Mouse (Mus musculus): Measurements from ENCODE around the gene Hspa4l. TPM values are rescaled to one million over a fixed set of nuclear protein-coding genes. Genes with fewer than 3 reads are reported as not detected.

Hspa4l gene
- 84.3 and 85.8 TPM in 2 replicates for total RNA-seq (2015; ENCODE audit: low replicate concordance)
- total RNA-seq (2017; ENCODE audit: low replicate concordance) = 58.1 and 152 TPM in 2 replicates

DNA sequence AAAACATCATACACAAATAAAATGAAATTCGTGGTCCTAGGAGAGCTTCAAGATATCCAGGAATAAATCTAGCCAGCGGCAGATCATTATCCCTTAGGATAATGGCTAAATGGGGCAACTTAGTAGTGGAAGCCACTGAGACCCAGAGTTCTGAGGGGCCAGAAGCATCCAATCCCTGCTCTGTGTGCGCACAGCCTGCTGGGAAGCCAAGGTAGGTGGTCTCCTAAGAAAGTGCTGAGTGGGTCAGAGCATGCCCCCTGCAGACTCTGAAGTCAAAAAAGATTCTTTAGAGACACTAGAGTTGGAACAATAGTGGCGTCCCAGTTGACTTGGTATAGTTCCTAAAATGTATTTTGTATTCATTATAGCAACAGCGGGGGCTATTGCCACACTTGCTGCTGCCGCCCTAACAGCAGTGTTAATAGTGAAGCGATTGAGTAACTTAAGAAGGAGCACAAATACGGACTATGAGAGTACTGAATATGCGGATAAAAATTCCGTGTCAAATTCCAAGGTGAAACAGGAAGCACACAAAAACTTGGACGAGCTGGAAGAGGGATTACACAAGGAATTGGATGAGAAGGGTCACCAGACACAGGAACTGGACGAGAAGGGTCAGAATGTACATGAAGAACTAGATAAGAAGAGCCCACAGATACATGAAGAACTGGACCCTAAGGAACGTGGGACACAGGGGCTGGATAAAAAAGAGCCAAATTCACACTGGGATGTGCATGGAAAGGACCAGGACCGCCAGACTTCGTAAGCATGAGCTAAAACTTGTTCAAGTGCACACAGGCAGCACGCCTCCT, at the start of gene Hspa4l:
Hspa4l (plus strand) TSS at position 472 of the 812 bp plus-strand sequence.
- no peak for ATAC-seq (replicated peaks; ENCODE audit: low FRiP score, poor library complexity, severe bottlenecking)

DNA sequence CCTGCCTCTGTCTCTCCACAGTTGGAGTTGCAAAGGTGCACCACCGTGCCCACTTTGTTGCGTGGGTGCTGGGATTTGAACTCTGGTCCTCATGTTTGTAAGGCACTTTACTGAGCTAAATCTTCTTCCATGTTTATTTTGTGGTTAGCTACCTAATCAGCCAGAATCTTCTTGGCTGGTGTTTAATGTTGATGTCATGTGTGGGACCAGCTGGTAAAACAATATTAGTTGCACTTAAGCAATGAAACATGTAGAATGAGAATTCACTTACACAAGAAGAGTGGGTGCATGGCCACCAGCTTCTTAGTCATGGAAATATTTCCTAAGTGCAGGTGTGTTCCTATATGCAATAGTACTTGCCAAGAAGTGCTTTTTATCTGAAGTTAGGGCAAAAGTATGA, 49.1 kb upstream of the Hspa4l start:
- ATAC-seq (replicated peaks; ENCODE audit: low FRiP score, poor library complexity, severe bottlenecking) = no peak

DNA sequence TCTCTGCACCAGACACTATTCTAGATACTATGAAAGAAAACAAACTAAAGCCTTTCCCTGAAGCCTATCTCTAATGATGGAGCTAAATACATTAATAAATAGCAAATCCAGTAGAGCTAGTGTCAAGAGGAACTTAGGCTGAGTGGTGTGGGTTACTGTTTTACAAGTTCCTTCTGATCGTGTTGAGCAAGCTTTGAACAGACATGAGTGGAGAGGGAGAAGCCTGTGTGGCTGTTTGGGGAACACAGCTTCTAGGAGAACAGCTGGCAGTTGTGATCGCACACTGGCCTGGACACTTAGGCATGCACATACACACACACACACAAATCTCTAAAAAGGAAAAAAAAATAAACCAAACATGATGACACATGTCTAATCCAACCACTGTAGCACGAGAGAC, 45.5 kb upstream of the Hspa4l start:
- ATAC-seq (replicated peaks; ENCODE audit: low FRiP score, poor library complexity, severe bottlenecking) = no peak

DNA sequence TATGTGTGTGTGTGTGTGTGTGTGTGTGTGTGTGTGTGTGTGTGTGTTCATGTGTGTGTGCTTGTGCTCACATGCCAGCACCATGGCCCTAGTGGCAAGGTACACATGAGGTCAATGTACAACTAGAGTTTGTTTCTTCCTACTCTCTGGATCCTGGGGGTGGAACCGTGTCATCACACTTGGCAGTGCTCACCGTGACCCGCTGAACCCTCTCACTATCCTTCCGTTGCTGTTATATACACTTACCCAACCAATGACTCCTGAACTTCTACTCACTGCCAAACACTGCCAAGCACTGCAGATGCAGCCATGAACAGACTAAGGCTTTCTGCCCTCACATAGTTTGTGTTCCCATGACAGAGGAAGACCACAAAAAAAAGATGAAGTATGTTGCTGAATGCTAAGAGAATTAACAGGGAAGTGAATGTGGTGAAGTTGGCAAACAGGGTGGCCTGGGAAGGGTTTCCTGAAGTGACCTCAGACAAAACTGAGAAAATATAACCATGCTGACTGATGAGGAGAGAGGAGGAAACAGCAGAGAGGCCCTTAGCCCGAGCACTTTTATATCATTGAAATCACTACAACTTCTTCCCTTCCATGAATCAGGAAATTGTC, 39.4 kb upstream of the Hspa4l start:
- no peak for ATAC-seq (replicated peaks; ENCODE audit: low FRiP score, poor library complexity, severe bottlenecking)

DNA sequence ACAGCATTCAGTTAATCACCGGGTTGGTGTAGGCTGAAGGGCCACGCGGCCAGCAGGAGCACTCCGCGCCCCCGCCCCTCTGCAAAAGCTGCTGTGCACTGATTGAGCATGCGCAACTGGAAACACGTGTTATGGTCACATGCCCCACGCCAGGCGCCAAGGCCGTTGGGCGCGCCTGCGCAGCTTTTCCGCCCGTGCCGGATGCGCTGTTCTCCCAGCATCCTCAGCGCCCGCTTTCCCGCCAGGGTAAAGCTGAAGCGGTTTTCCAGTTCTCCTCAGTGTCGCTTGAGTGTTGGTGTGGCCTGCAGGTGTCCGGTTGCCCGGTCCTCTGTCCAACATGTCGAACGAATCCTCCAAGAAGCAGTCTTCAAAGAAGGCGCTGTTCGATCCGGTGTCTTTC, 35.6 kb upstream of the Hspa4l start, which contains the start of gene Slc25a31:
Slc25a31 (plus strand) TSS at position 201 of the 400 bp plus-strand sequence.
- no peak for ATAC-seq (replicated peaks; ENCODE audit: low FRiP score, poor library complexity, severe bottlenecking)

DNA sequence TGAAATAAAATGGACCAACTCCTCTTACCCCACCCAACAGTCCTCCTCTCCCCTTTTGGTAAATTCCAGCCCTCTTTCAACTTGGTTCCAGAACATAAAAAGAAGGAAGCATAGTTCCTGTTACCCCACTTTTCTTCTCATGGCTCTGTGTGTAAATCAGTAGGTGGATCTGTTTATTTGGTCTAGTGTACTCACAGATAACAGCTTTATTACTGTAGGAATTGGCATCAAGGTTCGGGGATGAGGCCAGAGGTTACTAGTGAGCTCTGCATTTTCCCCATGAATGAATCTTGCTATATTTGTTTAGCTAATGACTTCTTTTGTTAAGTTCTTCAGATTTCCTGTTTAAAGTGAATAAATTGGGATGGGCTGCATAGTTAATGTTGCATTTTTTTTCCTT, 28.2 kb upstream of the Hspa4l start:
- no peak for ATAC-seq (replicated peaks; ENCODE audit: low FRiP score, poor library complexity, severe bottlenecking)

DNA sequence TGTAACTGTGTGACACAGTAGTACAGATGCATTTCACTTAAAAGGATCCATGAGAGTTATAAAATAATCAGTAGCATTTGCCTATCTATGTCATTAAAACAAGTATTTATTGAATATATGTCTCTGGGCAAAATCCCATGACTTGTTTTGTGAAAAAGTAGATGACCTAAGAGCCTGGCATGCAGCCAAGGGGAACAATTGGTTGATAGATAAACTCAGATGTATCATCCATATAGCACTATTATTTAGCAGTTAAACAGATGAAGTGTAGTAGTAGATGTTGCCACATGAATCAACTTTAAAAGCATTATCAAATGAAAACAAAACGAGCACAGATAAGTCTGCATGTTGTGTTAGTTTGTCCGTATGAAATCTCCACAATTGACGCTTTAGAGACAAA, 25.3 kb upstream of the Hspa4l start:
- ATAC-seq (replicated peaks; ENCODE audit: low FRiP score, poor library complexity, severe bottlenecking) = no peak

DNA sequence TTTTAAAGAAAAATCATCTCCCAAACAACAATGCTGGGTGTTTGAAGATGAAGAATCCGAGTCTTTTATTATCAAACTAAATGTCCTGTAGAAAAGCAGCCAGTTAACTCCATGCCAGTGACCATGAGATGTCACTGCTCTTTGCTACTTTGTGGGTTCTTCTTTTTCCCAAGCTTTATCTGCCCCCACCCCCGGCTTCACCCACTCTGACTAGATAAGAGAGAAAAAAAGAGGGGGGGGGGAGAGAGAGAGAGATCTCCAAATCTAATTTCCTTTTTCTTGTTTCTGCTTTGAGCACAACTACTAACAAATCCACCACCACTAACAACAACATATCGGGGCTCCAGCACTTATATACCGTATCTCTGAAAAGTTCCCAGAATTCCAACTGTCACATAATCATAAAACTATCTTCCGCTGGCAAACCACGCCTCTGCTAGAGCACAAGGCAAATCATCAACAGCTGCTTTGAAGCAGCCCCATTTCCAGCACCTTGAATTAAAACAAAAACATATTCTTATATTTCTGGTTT, 5.8 kb upstream of the Hspa4l start:
- no peak for ATAC-seq (replicated peaks; ENCODE audit: low FRiP score, poor library complexity, severe bottlenecking)

DNA sequence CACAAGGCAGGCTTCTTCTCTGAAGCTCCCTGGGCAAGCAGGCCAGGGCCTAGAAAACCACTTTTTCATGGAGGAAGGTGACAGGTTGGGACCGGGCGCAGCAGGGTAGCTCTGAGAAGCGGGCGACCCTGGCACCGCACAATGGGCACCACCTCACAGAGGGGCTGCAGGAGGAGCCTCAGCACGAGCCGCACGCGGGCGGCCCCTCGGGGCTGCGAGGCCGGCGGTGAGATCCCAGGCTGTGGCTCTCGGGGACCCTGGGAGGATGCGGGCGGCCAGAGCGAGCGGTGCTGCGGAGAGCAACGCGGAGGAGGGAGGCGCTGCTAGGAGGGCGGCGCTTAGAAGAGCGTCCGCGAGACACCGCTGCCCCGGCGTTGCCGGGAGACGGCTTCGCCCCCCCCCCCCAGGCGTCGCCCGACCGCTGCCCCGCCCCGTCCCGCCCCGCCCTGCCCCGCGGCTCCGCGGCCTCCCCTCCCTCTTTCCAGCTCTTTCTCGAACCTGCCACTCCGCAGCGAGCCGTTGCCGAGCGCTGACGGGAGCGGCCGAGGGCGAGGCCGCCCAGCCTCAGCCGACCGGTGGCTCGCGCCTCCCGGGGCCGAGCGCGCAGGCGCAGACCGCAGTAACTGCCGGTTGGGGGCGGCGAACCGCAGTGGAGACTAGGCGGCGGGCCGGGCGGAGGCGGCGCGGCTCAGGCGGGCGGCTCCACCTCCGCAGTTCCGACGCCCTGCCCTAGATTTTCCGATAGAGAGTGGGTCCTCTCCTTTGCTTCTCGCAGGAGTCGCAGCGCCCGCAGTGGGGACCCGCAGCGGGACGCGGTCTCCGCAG, 753 bp downstream of the Hspa4l start:
- ATAC-seq (replicated peaks; ENCODE audit: low FRiP score, poor library complexity, severe bottlenecking) = peak; percentile 87

DNA sequence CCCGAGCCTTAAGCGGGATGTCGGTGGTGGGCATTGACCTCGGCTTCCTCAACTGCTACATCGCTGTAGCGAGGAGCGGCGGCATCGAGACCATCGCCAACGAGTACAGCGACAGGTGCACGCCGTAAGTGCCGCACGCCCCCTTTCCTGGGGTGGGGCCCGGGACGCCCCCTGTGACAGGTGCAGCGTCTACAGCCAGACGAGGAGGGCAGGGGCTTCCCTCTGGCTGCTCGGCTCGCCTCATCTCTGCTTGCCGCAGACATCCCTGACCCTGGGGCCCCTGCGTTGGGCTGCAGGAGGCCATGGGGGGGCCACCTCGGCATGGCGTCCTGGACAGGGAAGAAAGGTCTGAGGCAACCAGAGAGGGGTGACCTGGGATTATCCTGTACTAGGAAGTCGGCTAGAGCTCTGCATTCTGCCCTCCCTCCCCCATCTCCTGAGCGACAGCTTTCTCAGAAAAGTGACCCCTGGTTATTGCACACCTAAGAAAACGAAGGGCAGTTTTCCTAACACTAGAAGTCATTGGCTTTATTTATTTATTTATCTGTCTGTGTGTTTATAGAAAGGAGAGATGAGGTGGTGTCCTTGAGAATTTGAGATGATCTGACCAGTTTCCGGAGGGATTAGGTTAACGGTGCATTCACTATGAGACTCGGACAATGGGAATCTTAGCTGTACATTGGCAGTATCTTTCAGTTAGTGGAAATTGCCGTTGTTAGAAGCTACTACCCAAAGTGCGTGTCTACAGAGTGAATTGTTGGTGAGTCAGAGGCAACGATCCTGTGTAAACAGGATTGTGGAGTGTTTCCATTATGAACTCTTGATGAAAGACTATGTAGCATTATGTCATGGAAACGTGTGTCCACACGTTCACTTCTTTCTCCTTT, 1.6 kb downstream of the Hspa4l start:
- peak; percentile 26 for ATAC-seq (replicated peaks; ENCODE audit: low FRiP score, poor library complexity, severe bottlenecking)

DNA sequence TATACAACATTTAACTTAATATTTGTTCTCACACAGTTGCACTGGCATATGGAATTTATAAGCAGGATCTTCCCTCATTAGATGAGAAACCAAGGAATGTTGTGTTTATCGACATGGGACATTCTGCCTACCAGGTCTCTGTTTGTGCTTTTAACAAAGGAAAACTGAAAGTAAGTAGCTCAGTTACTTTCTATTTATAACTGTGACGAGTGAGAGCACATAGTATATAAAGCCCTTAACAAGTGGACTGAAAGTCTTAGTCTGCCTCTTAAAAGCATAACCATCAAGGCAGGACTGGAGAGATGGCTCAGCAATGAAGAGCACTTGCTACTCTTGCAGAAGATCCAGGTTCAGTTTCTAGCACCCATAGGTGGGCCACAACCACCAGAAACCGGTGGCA, 16.5 kb downstream of the Hspa4l start:
- ATAC-seq (replicated peaks; ENCODE audit: low FRiP score, poor library complexity, severe bottlenecking) = no peak

DNA sequence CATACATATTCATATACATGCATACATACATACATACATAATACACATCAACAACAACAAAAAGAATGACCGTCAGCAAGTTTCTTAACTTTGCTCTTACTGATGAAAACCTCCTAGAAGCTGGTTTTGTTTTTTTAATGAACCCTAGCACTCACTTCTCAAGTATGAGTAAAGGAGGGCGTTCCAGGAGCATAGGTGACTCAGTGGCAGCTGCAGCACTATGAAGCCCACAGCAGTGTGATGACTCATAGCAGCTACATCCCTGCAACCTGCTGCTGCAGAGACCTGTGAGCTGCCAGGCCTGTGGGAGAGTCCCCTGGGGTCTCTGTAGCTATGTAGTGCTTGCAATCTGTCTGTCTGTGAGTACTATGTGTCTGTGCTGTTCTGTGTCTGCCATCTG, 17.0 kb downstream of the Hspa4l start:
- no peak for ATAC-seq (replicated peaks; ENCODE audit: low FRiP score, poor library complexity, severe bottlenecking)

DNA sequence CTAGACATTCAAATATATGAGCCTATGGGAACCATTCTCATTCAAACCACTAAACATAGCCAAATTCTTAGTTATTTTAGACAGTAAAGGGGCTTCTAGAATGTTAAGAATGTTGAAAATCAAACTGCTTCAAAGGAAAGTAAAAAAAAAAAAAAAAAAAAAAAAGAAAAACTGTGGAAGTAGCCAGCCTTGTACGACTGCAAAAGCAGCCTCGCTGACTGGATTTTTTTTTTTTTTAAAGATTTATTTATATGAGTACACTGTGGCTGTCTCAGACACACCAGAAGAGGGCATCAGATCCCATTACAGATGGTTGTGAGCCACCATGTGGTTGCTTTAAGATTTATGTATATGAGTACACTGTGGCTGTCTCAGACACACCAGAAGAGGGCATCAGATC, 49.5 kb downstream of the Hspa4l start:
- no peak for ATAC-seq (replicated peaks; ENCODE audit: low FRiP score, poor library complexity, severe bottlenecking)

DNA sequence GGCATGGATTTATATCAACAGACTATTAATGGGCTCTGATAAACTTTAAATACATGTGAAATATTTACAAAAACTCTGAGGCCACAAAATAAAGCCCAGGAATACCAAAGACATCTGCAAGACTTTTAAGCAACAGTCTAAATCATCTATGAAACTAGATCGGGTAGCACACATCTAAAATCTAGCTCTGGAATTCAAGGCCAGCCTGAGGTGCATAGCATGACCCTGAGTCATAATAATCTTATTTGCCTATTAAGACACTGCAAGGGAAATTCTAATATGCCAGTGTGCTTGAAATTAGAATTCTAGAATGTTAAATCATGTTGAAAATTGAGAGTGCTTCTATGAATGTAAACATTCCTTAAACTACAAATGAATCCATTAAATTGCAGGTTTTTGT, 53.8 kb downstream of the Hspa4l start:
- no peak for ATAC-seq (replicated peaks; ENCODE audit: low FRiP score, poor library complexity, severe bottlenecking)

DNA sequence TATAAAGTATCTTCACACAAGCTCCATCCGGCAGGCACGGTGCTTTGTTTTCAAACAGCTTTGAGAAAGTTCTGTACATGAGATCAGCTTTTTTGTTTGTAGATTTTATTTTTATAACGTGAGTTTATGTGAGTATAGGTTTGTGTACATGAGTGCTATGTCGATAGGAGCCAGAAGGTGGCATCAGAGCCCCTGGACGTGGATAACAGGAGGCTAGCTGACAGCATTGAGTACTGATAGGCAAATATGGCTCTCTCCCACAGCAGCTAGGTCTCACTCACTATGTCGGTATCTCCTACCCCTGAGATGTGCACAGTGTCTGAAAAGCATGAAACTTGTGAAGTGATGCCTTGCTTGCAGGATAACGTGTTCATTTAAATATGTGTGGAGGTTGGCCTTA, 54.2 kb downstream of the Hspa4l start:
- peak; percentile 83 for ATAC-seq (replicated peaks; ENCODE audit: low FRiP score, poor library complexity, severe bottlenecking)

DNA sequence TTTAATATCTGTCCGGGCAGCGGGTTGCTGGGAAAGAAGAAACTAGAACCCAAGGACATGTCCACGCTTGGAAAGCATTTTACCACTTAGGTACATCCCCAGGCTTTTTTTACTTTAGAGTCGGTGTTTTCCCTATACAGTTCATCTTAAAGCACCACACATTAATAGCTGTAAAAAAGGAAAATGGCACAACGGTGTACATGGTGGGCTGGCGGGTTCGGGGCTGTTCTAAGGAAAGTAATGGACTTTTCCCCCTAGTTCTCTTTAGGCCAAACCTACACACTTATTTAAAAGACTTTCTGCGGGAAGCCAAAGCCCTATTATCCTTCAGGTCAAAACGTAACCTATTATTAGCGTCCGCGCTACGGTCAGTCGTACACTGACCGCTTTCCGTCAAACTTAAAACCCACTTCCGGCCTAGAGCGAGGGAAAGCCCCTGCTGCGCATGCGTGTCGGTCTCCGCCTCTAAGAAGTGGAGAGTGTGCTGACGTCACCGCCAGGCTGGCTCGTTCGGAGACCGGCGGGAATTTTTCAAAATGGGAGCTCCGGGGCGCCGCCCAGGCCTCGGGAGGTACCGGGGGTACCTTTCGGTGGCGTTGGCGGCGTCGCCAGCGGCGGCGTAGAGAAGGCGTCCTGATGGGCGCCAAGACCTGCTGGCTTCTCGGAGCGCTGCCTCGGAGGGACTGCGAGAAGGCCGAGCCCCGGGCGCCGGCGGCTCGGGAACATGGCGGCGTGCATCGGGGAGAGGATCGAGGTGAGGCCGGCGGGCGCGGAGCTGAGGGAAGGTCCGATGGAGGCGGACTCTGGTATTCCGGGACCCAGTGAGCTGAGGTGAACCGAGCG, 55.5 kb downstream of the Hspa4l start, which contains the start of gene Plk4:
Plk4 (plus strand) TSS at position 490 of the 843 bp plus-strand sequence.
- ATAC-seq (replicated peaks; ENCODE audit: low FRiP score, poor library complexity, severe bottlenecking) = peak; percentile 88

DNA sequence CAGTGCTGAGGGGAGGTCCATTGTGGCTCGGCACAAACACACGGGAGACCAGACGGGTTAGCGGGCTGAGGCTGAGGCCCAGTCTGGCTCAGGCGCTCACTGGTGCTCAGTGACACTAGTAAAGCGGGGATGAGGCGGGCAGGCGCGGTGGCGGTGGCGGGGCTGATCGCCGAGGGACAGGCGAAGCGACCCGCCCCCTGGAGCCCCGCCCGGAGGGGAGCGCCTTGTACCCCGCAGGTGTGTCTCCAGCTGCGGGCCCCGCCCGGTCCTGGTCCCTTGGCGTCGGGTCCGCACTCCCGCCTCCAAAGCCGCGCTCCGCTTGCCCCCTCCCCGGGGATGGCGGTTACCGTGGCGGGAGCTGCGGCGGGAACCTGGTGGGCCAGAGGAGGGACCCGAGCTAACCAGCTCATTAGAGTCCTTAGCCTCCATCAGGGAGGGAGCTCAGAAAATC, 56.1 kb downstream of the Hspa4l start:
- ATAC-seq (replicated peaks; ENCODE audit: low FRiP score, poor library complexity, severe bottlenecking) = peak; percentile 77

DNA sequence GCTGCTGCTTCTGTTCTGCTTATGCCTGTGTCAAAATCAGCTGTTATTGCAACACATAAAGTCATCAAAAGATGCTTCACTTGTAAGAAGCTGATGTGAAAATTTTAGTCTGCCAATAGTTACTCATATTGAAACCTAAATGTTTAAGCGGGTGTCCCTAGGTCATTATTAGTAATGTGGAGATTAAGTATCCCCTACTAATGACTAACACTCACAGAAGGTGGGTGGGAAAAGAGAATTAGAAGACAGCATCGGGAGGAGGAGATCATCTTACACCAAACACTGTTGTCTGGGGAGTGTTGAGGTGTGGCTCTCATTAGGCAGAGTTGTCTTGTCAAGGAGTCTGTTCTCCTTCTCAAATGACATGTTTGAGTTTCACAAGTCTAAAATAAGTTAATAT, 62.6 kb downstream of the Hspa4l start:
- no peak for ATAC-seq (replicated peaks; ENCODE audit: low FRiP score, poor library complexity, severe bottlenecking)

All from erythroid progenitor cell, adult 5-6 weeks (primary cell).